Mouse (Mus musculus): ENCODE results near the gene Tmem200b. TPM values are rescaled to one million over a fixed set of nuclear protein-coding genes. Genes with fewer than 3 reads are reported as not detected.

Tmem200b gene
- polyA plus RNA-seq, 1 experiment from 2014 or later: 3.9 TPM

- peaks cover 58% of the 10 kb centered on the region for H3K36me3 ChIP-seq
- 78% methylated on average over 1 of the region's 1 CpGs for WGBS
Observed at GRCm38 (mm10) chr4:131888564-131888963, 33.0 kb upstream of the Tmem200b start.

GRCm38 (mm10) chr4:131890692-131891091 is 30.9 kb upstream of the Tmem200b start:
- Histone ChIP-seq H3K36me3 (peaks cover 62% of the 10 kb centered on the region), H3K4me1 (peaks cover 6% of the 10 kb centered on the region; the same call in 1 of the 2 replicates), H3K9ac (no peak overlapping the region), H3K27me3 (no peaks in the 10 kb centered on the region), H3K27ac (no peak overlapping the region), H3K4me2 (no peak overlapping the region), H3K4me3 (no peak overlapping the region), H3K9me3 (no peaks in the 10 kb centered on the region)
- 78% methylated on average over 3 of the region's 3 CpGs for WGBS
- no peak for ATAC-seq (ENCODE audit: insufficient number of reproducible peaks, low FRiP score, low TSS enrichment, low read depth)

More at GRCm38 (mm10) chr4:131888564-131888963, 33.0 kb upstream of the Tmem200b start:
- Histone ChIP-seq H3K9ac (no peak overlapping the region), H3K27me3 (no peaks in the 10 kb centered on the region), H3K27ac (no peak overlapping the region), H3K4me2 (no peak overlapping the region), H3K9me3 (no peaks in the 10 kb centered on the region), H3K4me1 (peaks cover 11% of the 10 kb centered on the region; the same call in 1 of the 2 replicates), H3K4me3 (no peak overlapping the region)
- no peak for ATAC-seq (ENCODE audit: insufficient number of reproducible peaks, low FRiP score, low TSS enrichment, low read depth)

- Histone ChIP-seq H3K9me3 (no peaks in the 10 kb centered on the region), H3K4me2 (no peak overlapping the region), H3K27me3 (no peaks in the 10 kb centered on the region), H3K27ac (no peak overlapping the region), H3K36me3 (peaks cover 82% of the 10 kb centered on the region), H3K4me1 (no peaks in the 10 kb centered on the region), H3K9ac (no peak overlapping the region), H3K4me3 (no peak overlapping the region)
- 89% methylated on average over 5 of the region's 5 CpGs for WGBS
- ATAC-seq (ENCODE audit: insufficient number of reproducible peaks, low FRiP score, low TSS enrichment, low read depth): no peak
Observed at GRCm38 (mm10) chr4:131897109-131897508, 24.5 kb upstream of the Tmem200b start.

GRCm38 (mm10) chr4:131897787-131898186 is 23.8 kb upstream of the Tmem200b start:
- Histone ChIP-seq H3K27me3 (no peaks in the 10 kb centered on the region), H3K4me2 (no peak overlapping the region), H3K4me1 (no peaks in the 10 kb centered on the region), H3K36me3 (peaks cover 80% of the 10 kb centered on the region), H3K9me3 (no peaks in the 10 kb centered on the region), H3K9ac (no peak overlapping the region), H3K27ac (no peak overlapping the region), H3K4me3 (no peak overlapping the region)
- ATAC-seq (ENCODE audit: insufficient number of reproducible peaks, low FRiP score, low TSS enrichment, low read depth): no peak
- 95% methylated on average over 8 of the region's 8 CpGs for WGBS

GRCm38 (mm10) chr4:131898503-131899179 is 22.9 kb upstream of the Tmem200b start:
- H3K27me3 ChIP-seq: no peaks in the 10 kb centered on the region
- H3K9ac ChIP-seq: no peak overlapping the region
- no peaks in the 10 kb centered on the region for H3K9me3 ChIP-seq
- no peaks in the 10 kb centered on the region for H3K4me1 ChIP-seq
- H3K36me3 ChIP-seq: peaks cover 73% of the 10 kb centered on the region
- no peak for ATAC-seq (ENCODE audit: insufficient number of reproducible peaks, low FRiP score, low TSS enrichment, low read depth)
- H3K27ac ChIP-seq: no peak overlapping the region
- 72% methylated on average over 12 of the region's 12 CpGs for WGBS
- H3K4me2 ChIP-seq: no peak overlapping the region
- no peak overlapping the region for H3K4me3 ChIP-seq

- Histone ChIP-seq H3K4me1 (no peaks in the 10 kb centered on the region), H3K27ac (no peak overlapping the region), H3K27me3 (no peaks in the 10 kb centered on the region), H3K9ac (no peak overlapping the region), H3K4me3 (no peak overlapping the region), H3K9me3 (no peaks in the 10 kb centered on the region), H3K36me3 (peaks cover 72% of the 10 kb centered on the region), H3K4me2 (no peak overlapping the region)
- 67% methylated on average over 6 of the region's 6 CpGs for WGBS
- no peak for ATAC-seq (ENCODE audit: insufficient number of reproducible peaks, low FRiP score, low TSS enrichment, low read depth)
Observed at GRCm38 (mm10) chr4:131899180-131899554, 22.4 kb upstream of the Tmem200b start.

- ATAC-seq (ENCODE audit: insufficient number of reproducible peaks, low FRiP score, low TSS enrichment, low read depth): no peak
- Histone ChIP-seq H3K4me2 (no peak overlapping the region), H3K36me3 (peaks cover 65% of the 10 kb centered on the region), H3K27me3 (no peaks in the 10 kb centered on the region), H3K9me3 (no peaks in the 10 kb centered on the region), H3K4me1 (no peaks in the 10 kb centered on the region), H3K27ac (no peak overlapping the region), H3K4me3 (no peak overlapping the region), H3K9ac (no peak overlapping the region)
- 87% methylated on average over 15 of the region's 15 CpGs for WGBS
Observed at GRCm38 (mm10) chr4:131901090-131901489, 20.5 kb upstream of the Tmem200b start.

- no peaks in the 10 kb centered on the region for H3K4me1 ChIP-seq
- H3K27me3 ChIP-seq: no peaks in the 10 kb centered on the region
- H3K36me3 ChIP-seq: peaks cover 40% of the 10 kb centered on the region
- H3K27ac ChIP-seq: no peak overlapping the region
- no peak overlapping the region for H3K4me3 ChIP-seq
- H3K9ac ChIP-seq: no peak overlapping the region
- no peaks in the 10 kb centered on the region for H3K9me3 ChIP-seq
- WGBS: 53% methylated on average over 8 of the region's 8 CpGs
- no peak overlapping the region for H3K4me2 ChIP-seq
- ATAC-seq (ENCODE audit: insufficient number of reproducible peaks, low FRiP score, low TSS enrichment, low read depth): no peak
Observed at GRCm38 (mm10) chr4:131904478-131904877, 17.1 kb upstream of the Tmem200b start.

- no peak overlapping the region for H3K4me2 ChIP-seq
- H3K9me3 ChIP-seq: no peaks in the 10 kb centered on the region
- H3K4me1 ChIP-seq: peaks cover 15% of the 10 kb centered on the region
- no peak overlapping the region for H3K4me3 ChIP-seq
- no peak overlapping the region for H3K9ac ChIP-seq
- peaks cover 21% of the 10 kb centered on the region for H3K36me3 ChIP-seq
- H3K27ac ChIP-seq: no peak overlapping the region
- no peak for ATAC-seq (ENCODE audit: insufficient number of reproducible peaks, low FRiP score, low TSS enrichment, low read depth)
- no peaks in the 10 kb centered on the region for H3K27me3 ChIP-seq
- 60% methylated on average over 6 of the region's 6 CpGs for WGBS
Observed at GRCm38 (mm10) chr4:131906423-131906822, 15.1 kb upstream of the Tmem200b start.

GRCm38 (mm10) chr4:131907912-131908311 is 13.7 kb upstream of the Tmem200b start:
- Histone ChIP-seq H3K4me2 (no peak overlapping the region), H3K27me3 (no peaks in the 10 kb centered on the region; the same call in 1 of the 2 replicates), H3K4me3 (no peak overlapping the region), H3K36me3 (peaks cover 9% of the 10 kb centered on the region; the same call in 1 of the 2 replicates), H3K9ac (no peak overlapping the region), H3K9me3 (no peaks in the 10 kb centered on the region), H3K27ac (no peak overlapping the region), H3K4me1 (peaks cover 20% of the 10 kb centered on the region)
- WGBS: 89% methylated on average over 3 of the region's 3 CpGs
- no peak for ATAC-seq (ENCODE audit: insufficient number of reproducible peaks, low FRiP score, low TSS enrichment, low read depth)

GRCm38 (mm10) chr4:131910237-131910994 is 11.2 kb upstream of the Tmem200b start:
- no peak for ATAC-seq (ENCODE audit: insufficient number of reproducible peaks, low FRiP score, low TSS enrichment, low read depth)
- H3K9ac ChIP-seq: no peak overlapping the region
- no peak overlapping the region for H3K4me3 ChIP-seq
- H3K36me3 ChIP-seq: no peaks in the 10 kb centered on the region; the same call in 1 of the 2 replicates
- no peaks in the 10 kb centered on the region for H3K9me3 ChIP-seq
- H3K27me3 ChIP-seq: no peaks in the 10 kb centered on the region; the same call in 1 of the 2 replicates
- H3K4me2 ChIP-seq: peak overlapping the region; percentile 2; the same call in 1 of the 2 replicates
- peaks cover 43% of the 10 kb centered on the region for H3K4me1 ChIP-seq
- H3K27ac ChIP-seq: no peak overlapping the region
- WGBS: 7% methylated on average over 18 of the region's 21 CpGs

- Histone ChIP-seq H3K9me3 (no peaks in the 10 kb centered on the region), H3K27me3 (peaks cover 9% of the 10 kb centered on the region), H3K4me2 (no peak overlapping the region), H3K9ac (no peak overlapping the region), H3K36me3 (no peaks in the 10 kb centered on the region), H3K27ac (no peak overlapping the region), H3K4me3 (no peak overlapping the region), H3K4me1 (peaks cover 54% of the 10 kb centered on the region)
- WGBS: 43% methylated on average over 3 of the region's 5 CpGs
- ATAC-seq (ENCODE audit: insufficient number of reproducible peaks, low FRiP score, low TSS enrichment, low read depth): no peak
Observed at GRCm38 (mm10) chr4:131911521-131911920, 10.1 kb upstream of the Tmem200b start.
